Mouse (Mus musculus) megakaryocyte, embryonic 14.5 days (primary cell): ENCODE data around the gene Tmem63c.

Source experiments
- FLI1 ChIP-seq: IDR thresholded peaks from 2 replicates; pipeline ENCODE4 v1.6.1; 2012; ENCODE audit warnings: low read length, inconsistent platforms, mixed read lengths
- GATA1 ChIP-seq: IDR thresholded peaks from 3 replicates; pipeline ENCODE4 v1.6.1; 2012; ENCODE audit warnings: mixed read lengths, low read length, inconsistent platforms, borderline replicate concordance

DNA sequence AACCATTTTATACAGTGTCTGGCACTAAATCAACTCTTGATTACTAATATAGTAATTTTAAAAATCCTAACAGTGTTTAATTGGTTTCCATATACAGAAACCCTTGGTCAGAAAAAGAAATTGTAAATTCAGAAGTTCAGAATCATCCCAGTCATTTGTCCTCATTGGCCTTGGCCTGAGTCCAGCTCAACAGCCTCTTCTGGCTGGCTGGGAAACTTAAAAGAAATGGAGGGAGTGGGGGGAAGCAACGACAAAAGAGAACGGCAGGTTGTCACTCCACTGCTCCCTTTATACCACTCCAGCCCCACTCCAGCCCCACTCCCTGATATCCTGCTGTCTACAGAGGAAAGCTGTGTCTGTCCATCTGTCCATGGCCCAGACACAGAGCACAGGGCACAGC, 110.0 kb downstream of the Tmem63c start:
- TF ChIP-seq GATA1: no peak
- TF ChIP-seq FLI1: no peak
